Mouse (Mus musculus): ENCODE measurements around the gene Gm7247. TPM values are rescaled to one million over a fixed set of nuclear protein-coding genes. Genes with fewer than 3 reads are reported as not detected.
"Not testable (repeated sequence)": the region's sequence is repeated elsewhere in the genome, so short reads cannot be mapped to it uniquely, and the experiment has no call there.

Gm7247 gene
- not detected for polyA plus RNA-seq (2021)

DNA sequence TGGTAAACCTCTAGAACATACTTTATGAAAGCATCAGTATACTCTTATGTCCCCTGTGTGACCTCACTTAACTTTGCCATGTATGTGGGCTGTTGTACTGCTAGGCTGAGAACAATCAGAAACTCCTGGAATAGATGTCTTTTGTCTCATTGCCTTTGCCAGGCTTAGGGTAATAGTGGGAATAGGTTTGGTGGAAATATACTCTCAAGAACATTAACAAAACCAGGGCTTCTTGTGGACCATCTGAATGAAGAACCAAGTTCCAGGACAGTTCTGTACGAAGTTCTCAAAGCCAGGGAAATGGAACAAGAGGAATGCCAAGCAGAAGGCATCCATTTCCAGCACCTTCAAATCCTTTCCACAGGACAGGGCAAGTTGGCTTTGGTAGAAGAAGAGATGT is at the start of gene Gm7247:
Gm7247 (plus strand) TSS at position 301 of the 400 bp plus-strand sequence.
- TF ChIP-seq CTCF (IDR thresholded peaks at IDR 0.05), result no peak
- CTCF ChIA-PET, result no interaction called here
- no peaks in the 10 kb centered on the region for H3K27me3 ChIP-seq
- POLR2A ChIA-PET, result no interaction called here
- ATAC-seq (no peak), DNase-seq (ENCODE audit: low read depth, low spot score) (no peak)
- in situ Hi-C loops (cut with MboI; ENCODE audit: low pct_unique_long_range_greater_than_20kb), result no loop called here

DNA sequence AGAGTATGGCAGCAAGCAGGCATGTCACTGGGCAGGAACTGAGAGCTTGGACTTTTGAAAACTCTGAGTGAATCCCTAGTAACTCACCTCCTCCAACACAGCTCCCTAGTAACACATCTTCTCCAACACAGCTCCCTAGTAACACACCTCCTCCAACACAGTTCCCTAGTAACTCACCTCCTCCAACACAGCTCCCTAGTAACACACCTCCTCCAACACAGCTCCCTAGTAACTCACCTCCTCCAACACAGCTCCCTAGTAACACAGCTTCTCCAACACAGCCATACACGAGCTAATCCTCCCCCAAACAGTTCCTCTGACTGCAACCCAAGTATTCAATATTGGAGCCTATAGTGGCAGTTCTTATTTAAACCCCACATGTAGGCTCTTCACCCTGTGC is 37.6 kb upstream of the Gm7247 start:
- DNase-seq (ENCODE audit: low read depth, low spot score) (no peak), ATAC-seq (no peak)
- no peak for TF ChIP-seq CTCF (IDR thresholded peaks at IDR 0.05)
- in situ Hi-C loops (cut with MboI; ENCODE audit: low pct_unique_long_range_greater_than_20kb), result no loop called here
- no peaks in the 10 kb centered on the region for H3K27me3 ChIP-seq
- POLR2A ChIA-PET, result no interaction called here
- CTCF ChIA-PET, result no interaction called here

DNA sequence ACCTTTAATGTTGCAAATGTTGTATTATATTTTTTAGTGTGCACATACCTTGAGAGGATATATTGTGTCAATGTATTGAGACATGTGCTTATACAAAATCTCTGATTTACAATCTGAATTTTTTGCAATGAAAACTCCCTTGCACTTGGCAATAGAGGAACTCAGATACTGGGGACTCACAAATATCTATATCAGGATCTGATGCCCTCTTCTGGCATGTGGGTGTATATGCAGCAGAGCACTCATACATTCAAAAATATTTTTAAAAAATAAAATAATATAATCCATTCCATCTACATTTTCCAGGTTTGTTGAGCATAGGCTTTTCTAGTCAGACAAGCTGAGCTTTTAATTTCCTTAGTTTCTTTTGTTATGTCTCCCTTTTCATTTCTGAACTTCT is 15.5 kb upstream of the Gm7247 start:
- POLR2A ChIA-PET, result no interaction called here
- in situ Hi-C loops (cut with MboI; ENCODE audit: low pct_unique_long_range_greater_than_20kb), result no loop called here
- DNase-seq (ENCODE audit: low read depth, low spot score) (no peak), ATAC-seq (no peak)
- TF ChIP-seq CTCF (IDR thresholded peaks at IDR 0.05), result no peak
- no peaks in the 10 kb centered on the region for H3K27me3 ChIP-seq
- CTCF ChIA-PET, result no interaction called here

GRCm38 (mm10) chr14:51358111-51358982 is 3.2 kb upstream of the Gm7247 start:
- TF ChIP-seq CTCF (IDR thresholded peaks at IDR 0.05), result no peak
- ChIA-PET CTCF (no interaction called here), POLR2A (no interaction called here)
- ATAC-seq (no peak), DNase-seq (ENCODE audit: low read depth, low spot score) (no peak)
- H3K27me3 ChIP-seq, result no peaks in the 10 kb centered on the region
- in situ Hi-C loops (cut with MboI; ENCODE audit: low pct_unique_long_range_greater_than_20kb), result no loop called here

GRCm38 (mm10) chr14:51382805-51383204 is 21.2 kb downstream of the Gm7247 start:
- DNase-seq (ENCODE audit: low read depth, low spot score), result no peak
- TF ChIP-seq CTCF (IDR thresholded peaks at IDR 0.05), result no peak
- no peaks in the 10 kb centered on the region for H3K27me3 ChIP-seq
- no peak for ATAC-seq
- POLR2A ChIA-PET, result no interaction called here
- in situ Hi-C loops (cut with MboI; ENCODE audit: low pct_unique_long_range_greater_than_20kb), result no loop called here
- CTCF ChIA-PET, result no interaction called here

DNA sequence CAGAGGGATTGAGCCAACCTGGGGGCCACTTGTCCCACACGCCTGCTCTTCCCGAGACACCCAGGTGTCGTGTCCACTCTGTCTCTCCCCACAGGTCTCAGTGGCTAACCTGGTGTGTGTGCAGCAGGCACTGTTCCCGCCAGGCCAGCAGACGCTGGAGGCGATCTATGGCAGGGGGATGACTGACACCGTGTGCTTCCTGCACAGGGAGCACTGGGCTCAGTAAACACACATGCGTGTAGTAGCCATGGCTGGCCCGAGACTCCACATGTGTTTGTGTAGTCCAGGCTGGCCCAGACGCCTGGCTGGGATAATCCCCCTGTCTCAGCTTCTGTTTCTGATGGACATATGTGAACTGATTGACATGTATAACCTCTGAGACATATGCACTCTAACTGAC is 22.8 kb downstream of the Gm7247 start:
- no peak for TF ChIP-seq CTCF (IDR thresholded peaks at IDR 0.05)
- in situ Hi-C loops (cut with MboI; ENCODE audit: low pct_unique_long_range_greater_than_20kb), result no loop called here
- ChIA-PET CTCF (no interaction called here), POLR2A (no interaction called here)
- no peak for DNase-seq (ENCODE audit: low read depth, low spot score)
- no peak for ATAC-seq
- no peaks in the 10 kb centered on the region for H3K27me3 ChIP-seq

- ATAC-seq, result no peak
- H3K27me3 ChIP-seq, result no peaks in the 10 kb centered on the region
- DNase-seq (ENCODE audit: low read depth, low spot score), result no peak
- TF ChIP-seq CTCF (IDR thresholded peaks at IDR 0.05), result no peak
- CTCF ChIA-PET, result no interaction called here
- in situ Hi-C loops (cut with MboI; ENCODE audit: low pct_unique_long_range_greater_than_20kb), result no loop called here
- POLR2A ChIA-PET, result no interaction called here
These were observed 24.2 kb downstream of the Gm7247 start for GRCm38 (mm10) chr14:51385741-51386140.

- ATAC-seq (no peak), DNase-seq (ENCODE audit: low read depth, low spot score) (no peak)
- in situ Hi-C loops (cut with MboI; ENCODE audit: low pct_unique_long_range_greater_than_20kb), result no loop called here
- H3K27me3 ChIP-seq, result no peaks in the 10 kb centered on the region
- ChIA-PET CTCF (no interaction called here), POLR2A (no interaction called here)
- no peak for TF ChIP-seq CTCF (IDR thresholded peaks at IDR 0.05)
These were observed 26.2 kb downstream of the Gm7247 start for GRCm38 (mm10) chr14:51387768-51388167.

DNA sequence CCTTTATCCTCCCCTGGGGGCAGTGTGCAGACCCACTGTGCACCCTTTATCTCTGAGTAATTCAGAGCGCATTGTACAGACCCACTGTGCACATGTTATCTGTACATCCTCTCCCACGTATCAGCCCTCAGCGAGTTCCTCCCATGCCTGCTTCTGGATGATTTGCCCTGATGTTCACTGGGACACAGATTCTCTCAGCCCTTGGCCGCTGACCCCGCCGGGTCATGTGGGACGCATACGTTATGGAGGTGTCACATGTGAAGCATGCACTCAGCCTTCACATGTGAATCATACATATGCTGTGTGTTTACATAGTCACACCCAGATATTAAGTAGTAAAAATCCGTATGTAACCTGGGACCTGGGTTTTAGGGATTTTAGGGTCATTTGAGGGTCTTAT is 26.7 kb downstream of the Gm7247 start:
- H3K27me3 ChIP-seq, result no peaks in the 10 kb centered on the region
- DNase-seq (ENCODE audit: low read depth, low spot score), result no peak
- in situ Hi-C loops (cut with MboI; ENCODE audit: low pct_unique_long_range_greater_than_20kb), result no loop called here
- POLR2A ChIA-PET, result no interaction called here
- ATAC-seq, result no peak
- CTCF ChIA-PET, result no interaction called here
- TF ChIP-seq CTCF (IDR thresholded peaks at IDR 0.05), result no peak

DNA sequence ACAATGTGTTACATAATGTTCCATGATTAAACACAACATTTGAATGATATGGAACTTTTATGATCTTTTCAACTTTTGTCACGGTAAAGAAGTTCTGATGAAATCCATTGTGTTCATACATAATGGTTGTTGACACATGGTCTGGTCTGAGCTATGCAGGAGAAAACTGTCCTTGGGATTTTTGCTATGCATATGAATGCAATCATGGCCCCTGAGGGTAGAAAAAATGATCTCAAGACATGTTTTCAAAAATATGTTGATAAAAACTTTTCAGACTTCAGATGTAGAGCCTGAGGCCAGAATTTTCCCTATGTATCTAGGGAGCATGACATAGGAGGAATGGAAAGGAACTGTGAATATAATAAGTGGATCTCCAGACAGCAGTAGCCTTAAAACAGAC is 49.0 kb downstream of the Gm7247 start, which contains the start of gene Vmn2r88:
Vmn2r88 (plus strand) TSS at position 301 of the 400 bp plus-strand sequence.
- ChIA-PET CTCF (no interaction called here), POLR2A (no interaction called here)
- no peaks in the 10 kb centered on the region for H3K27me3 ChIP-seq
- in situ Hi-C loops (cut with MboI; ENCODE audit: low pct_unique_long_range_greater_than_20kb), result no loop called here
- no peak for TF ChIP-seq CTCF (IDR thresholded peaks at IDR 0.05)
- no peak for DNase-seq (ENCODE audit: low read depth, low spot score)
- no peak for ATAC-seq

- no peaks in the 10 kb centered on the region for H3K27me3 ChIP-seq
- CTCF ChIA-PET, result no interaction called here
- in situ Hi-C loops (cut with MboI; ENCODE audit: low pct_unique_long_range_greater_than_20kb), result no loop called here
- DNase-seq (ENCODE audit: low read depth, low spot score), result no peak
- no peak for ATAC-seq
- TF ChIP-seq CTCF (IDR thresholded peaks at IDR 0.05), result no peak
- POLR2A ChIA-PET, result no interaction called here
These were observed 62.3 kb downstream of the Gm7247 start for GRCm38 (mm10) chr14:51423885-51424284.

GRCm38 (mm10) chr14:51430138-51430537 is 68.6 kb downstream of the Gm7247 start:
- H3K27me3 ChIP-seq; POLR2A ChIA-PET; DNase-seq (ENCODE audit: low read depth, low spot score); ATAC-seq; in situ Hi-C loops (cut with MboI; ENCODE audit: low pct_unique_long_range_greater_than_20kb); CTCF ChIA-PET: not testable (repeated sequence)

Data from Patski (cell line).